Mouse (Mus musculus) adrenal gland, postnatal 10 days (tissue): ENCODE measurements around the gene Prim1. TPM values are rescaled to one million over a fixed set of nuclear protein-coding genes. Genes with fewer than 3 reads are reported as not detected.
"Not testable (repeated sequence)": the region's sequence is repeated elsewhere in the genome, so short reads cannot be mapped to it uniquely, and the experiment has no call there.

Experiments
- DNase-seq: peaks from one replicate; pipeline ENCODE4 v3.0.0; 2021; ENCODE audit warnings: mixed read lengths
- total RNA-seq, 2 experiments: library from RNA; stranded (reverse); gene quantifications; 2 replicates each; pipeline ENCODE4 v1.2.3; 2021

The Prim1 gene
- total RNA-seq, 2 experiments from 2014 or later: 11.2 to 16.4 TPM

DNA sequence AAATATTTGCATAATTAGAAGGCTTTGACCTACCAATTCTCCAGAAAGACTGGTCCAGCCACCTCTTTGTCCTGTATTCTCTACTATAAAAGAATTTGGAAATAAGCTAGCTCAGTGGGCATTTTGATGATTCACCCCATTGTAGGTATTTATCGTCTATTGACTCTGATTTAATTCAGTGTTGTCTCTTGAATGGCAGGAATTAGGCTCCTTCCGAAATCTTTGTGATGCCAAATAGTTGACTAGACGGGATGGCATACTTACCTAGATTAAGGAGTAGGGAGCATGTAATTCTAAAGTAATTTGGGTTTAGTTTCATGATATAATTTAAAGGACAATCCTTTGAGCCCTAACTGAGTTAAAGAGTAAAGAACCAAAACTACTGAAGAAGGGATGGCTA lies 23.0 kb downstream of the Prim1 start:
- no peak for DNase-seq

DNA sequence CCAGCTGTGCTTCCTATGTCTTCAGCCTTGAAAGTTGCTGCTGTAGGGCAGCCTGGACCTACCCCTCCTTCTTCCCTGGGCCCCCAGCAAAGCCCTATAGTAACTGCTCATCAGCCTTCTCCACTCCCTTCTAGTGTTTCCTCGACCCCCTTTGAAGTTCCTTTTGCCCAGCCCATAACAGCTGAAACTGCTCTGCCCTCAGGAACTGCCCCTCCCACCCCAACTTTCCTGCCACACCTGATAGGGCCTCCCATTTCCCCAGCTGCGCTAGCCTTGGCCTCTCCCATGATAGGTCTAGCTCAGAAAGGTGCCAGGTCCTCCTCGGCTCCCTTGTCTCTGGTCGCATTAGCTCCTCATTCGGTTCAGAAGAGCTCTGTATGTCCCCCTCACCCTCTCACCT lies 24.2 kb downstream of the Prim1 start:
- no peak for DNase-seq

DNA sequence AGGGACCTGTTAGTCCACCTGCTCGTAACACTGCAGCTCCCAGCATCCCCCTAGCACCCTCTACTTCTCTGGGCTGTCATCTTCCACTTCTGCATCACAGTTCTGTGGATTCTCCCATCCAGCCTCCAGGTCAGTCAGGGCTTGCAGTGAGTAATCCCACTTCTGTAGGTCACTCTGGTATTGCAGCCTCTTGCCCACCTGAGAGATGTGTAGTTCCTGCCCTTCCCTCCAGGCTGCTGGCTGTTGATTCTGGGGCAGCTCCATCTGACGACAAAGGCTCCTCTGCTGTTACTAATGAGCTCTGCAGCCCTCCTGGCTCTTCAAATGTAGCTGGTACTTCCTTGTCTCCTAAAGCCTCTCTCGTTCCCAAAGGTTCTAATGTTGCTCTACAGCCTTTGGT lies 24.9 kb downstream of the Prim1 start:
- no peak for DNase-seq

DNA sequence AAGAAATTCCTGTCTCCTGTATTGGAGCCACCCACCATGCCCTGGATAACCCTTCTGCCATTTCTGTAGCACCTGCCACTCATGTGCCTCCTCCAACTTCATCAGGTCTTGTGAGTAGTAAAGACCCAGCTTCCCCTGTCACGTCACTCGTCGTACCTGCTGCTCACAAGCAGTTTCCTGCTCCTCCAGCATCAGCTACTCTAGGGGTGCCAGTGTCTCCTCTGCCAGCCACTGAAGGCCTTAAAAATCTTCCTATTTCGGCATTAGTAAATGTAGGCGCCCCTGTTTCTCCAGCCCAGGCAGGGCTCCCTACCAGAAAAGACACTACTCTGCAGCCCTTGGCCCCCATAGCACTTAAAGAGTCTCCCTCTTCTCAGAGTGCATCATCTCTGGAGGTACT lies 25.3 kb downstream of the Prim1 start:
- DNase-seq: no peak

DNA sequence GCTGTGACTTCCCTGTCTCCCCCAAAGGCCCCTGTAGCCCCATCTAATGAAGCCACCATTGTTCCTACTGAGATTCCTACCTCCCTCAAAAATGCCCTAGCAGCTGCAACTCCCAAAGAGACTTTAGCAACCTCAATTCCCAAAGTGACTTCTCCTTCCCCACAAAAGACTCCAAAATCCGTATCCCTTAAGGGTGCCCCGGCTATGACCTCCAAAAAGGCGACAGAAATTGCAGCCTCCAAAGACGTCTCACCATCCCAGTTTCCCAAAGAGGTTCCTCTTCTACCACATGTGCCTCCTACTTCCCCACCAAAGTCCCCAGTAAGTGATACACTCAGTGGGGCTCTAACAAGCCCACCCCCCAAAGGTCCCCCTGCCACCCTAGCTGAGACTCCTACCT lies 26.7 kb downstream of the Prim1 start:
- DNase-seq: no peak

DNA sequence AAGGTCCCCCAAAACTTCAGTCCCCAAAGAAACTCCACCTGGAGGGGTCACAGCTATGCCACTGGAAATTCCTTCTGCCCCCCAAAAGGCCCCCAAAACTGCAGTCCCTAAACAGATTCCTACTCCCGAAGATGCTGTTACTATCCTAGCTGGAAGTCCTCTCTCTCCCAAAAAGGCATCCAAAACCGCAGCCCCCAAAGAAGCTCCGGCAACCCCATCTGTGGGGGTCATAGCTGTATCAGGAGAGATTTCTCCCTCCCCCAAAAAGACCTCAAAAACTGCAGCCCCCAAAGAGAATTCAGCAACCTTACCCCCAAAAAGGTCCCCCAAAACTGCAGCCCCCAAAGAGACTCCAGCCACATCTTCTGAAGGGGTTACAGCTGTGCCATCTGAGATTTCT lies 27.5 kb downstream of the Prim1 start:
- DNase-seq: no peak

DNA sequence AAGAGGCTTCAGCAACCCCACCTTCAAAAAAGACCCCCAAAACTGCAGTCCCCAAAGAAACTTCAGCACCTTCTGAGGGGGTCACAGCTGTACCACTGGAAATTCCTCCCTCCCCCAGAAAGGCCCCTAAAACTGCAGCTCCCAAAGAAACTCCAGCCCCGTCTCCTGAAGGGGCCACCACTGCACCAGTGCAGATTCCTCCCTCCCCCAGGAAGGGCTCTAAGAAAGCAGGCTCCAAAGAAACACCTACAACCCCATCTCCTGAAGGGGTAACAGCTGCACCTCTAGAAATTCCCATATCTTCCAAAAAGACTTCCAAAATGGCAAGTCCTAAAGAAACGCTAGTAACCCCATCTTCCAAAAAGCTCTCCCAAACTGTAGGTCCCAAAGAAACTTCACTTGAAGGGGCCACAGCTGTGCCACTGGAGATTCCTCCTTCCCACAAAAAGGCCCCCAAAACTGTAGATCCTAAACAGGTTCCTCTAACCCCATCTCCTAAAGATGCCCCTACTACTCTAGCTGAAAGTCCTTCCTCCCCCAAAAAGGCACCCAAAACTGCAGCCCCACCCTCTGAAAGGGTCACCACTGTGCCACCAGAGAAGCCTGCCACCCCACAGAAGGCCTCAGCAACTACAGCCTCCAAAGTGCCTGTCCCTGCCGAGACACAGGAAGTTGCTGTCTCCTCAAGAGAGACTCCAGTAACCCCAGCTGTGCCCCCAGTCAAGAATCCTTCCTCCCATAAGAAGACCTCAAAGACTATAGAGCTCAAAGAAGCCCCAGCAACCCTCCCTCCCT lies 28.3 kb downstream of the Prim1 start:
- DNase-seq: no peak

DNA sequence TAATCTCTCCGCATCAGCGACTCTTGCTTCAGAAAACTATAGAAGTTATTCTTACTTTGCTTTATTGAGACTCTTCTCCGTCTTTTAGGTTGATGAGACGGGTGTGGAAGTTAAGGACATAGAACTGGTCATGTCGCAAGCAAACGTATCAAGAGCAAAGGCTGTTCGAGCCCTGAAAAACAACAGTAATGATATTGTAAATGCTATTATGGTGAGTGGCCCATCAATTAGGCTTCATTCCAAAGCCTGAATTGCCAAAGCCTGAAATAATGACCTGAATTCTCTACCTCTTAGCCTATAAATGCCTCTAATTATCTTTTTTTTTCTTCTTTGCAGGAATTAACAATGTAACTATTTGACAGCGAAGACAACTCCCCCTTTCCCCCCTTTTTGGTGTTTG lies 33.2 kb downstream of the Prim1 start:
- no peak for DNase-seq

DNA sequence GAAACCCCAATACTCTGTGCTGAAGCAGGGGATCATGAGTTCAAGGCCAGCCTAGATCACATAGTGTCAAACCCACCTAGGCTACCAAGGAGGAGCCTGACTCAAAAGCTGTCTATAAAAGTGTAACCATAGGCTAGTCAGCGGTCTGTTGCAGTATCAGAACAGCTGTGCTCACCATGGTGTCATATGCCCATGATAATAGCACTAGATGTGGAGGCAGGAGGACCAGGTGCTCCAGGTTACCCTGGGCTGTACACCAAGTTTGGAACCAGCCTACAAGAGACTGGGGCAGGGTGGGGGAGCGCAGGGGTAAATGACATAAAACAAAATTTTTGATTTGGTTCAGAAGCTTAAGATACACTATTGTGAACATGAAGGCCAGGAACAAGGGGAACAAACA lies 34.8 kb downstream of the Prim1 start:
- no peak for DNase-seq

DNA sequence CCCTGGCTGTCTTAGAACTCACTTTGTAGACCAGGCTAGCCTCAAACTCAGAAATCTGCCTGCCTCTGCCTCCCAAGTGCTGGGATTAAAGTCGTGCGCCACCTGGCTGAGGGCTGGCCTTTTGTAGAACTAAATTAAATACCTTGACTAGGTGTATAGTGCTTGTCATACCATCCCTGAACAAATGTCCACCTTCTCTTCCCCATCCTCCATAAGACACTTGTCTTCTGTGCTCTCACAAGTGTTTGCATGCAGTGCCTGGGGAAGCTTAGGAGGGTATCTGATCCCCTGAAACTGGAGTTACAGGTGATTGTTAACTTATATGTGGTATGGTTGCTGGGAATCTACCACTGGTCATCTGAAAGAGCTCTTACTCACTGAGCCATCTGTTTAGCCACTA lies 35.4 kb downstream of the Prim1 start:
- DNase-seq: no peak

DNA sequence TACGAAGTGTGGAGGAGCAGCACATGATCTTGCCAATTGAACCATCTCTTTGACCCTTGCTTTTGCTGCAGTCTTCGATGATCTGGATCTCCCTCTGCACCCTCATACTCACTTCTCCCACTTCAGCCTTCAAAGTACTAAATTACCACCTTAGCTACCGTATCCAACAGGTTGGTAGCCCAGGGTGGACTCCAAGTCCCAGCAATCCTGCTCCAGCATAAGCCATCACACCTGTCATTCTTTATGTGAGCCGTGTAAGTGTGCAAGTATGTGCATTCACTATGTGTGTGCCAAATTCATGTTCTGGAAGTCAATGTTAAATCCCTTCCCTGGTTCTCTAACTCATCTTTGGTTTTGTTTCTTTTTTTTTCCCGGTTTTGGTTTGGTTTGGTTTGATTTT lies 36.6 kb downstream of the Prim1 start:
- no peak for DNase-seq

DNA sequence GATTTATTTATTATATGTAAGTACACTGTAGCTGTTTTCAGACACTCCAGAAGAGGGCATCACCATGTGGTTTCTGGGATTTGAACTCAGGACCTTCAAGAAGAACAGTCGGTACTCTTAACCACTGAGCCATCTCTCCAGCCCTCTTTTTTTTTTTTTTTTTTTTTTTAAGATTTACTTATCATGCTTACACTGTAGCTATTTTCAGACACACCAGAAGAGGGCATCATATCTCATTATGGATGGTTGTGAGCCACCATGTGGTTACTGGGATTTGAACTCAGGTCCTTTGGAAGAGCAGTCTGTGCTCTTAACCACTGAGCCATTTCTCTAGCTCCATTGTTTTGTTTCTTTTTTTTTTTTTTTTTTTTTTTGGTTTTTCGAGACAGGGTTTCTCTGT lies 37.2 kb downstream of the Prim1 start:
- DNase-seq: not testable (repeated sequence)

DNA sequence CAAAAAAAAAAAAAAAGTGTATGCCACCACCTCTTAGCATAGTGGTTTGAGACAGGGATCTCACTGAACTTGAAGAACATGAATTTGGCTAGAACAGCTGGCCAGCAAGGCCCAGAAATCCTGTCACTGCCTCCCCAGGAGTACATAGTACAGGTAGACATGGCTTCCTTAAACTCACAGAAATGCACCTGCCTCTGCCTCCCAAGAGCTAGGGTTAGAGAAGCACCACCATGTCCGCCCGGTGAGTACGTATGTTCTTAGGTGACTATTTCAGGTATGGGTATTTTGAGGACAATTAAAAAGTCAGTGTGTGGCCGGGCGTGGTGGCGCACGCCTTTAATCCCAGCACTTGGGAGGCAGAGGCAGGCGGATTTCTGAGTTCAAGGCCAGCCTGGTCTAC lies 38.0 kb downstream of the Prim1 start:
- no peak for DNase-seq

DNA sequence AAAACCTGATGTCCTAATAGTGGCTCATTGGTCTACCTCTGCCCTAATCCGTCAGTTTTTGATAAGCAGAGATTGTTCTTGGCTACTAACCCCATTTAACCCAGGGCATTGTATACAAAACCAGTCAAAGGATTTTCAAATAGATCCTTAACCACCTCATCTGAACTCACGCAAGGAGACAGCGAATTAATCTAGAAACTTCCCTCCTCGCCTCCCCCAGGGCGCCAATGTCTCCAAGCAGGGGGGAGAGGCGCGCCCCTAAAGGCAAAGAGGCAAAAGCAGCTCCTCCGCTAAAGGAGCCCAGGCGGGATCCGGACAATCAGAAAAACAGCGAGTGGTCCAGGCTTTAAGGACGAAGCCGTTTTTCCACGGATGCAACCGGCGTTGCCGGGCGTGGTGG lies 43.2 kb downstream of the Prim1 start:
- no peak for DNase-seq

DNA sequence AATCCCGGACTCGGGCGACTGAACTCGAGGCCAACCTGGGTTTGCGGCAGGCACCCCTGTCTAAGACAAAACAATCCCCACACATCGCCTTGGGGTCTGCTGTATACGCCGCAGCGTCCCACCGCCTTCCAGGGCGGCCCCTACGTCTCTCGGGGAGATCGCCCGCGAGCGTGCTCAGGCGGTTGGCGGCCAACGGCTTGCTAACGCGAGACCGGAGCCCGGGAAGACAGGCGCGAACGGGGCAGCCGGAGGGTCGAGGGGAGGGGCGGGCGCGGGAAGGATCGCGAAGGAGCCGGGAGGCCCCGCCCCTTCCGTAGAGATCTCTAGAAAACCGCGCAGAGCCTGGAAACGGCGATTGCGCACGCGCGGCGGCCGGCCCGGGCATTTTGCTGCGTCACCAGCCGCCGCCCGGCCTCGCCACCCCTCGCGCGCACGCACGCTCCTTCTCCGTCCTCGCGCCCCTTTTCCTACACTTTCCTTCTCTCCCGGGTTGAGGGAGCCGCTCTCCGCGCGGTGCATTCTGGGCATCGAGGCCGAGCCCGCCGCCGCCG lies 43.7 kb downstream of the Prim1 start, which contains the start of gene Ptges3:
Ptges3 (plus strand) TSS at position 354 of the 551 bp plus-strand sequence.
- DNase-seq: peak; percentile 99

DNA sequence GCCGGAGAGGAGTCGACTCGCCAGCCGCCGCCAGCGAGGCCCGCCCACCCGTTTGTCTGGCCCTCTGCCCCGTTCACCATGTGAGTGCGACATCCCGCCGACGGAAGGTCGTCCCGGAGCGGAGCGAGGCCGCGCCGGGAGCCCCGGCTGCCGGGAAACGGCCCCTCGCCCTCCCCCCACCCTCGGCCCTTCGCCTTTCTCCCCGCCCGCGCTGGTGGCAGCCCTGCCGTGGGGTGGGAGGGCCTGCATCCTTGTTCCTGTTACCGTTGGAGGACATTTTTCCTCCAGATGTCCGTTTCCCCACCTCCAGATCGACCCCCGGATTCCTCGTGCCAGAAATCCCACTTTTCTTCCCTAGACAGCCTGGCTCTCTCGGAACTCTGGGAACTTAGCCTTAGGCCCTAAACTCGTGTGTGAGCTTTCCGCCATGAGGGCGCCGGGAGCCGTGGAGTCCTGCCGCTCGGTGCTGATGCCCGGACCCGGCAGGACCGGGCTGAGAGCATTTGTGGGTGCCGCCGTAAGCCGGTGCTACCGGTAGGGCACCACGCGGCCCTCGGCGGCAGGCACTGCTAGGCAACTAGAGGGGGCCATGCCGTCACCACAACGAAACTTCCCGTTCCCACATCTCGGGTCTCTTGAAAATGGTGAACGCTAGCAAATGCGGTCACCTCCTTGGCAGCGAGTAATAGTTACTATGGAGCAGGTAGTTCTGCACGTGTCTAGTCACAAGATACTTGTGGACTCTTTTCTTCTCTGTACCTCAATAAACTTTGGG lies 44.4 kb downstream of the Prim1 start:
- DNase-seq: peak; percentile 67

DNA sequence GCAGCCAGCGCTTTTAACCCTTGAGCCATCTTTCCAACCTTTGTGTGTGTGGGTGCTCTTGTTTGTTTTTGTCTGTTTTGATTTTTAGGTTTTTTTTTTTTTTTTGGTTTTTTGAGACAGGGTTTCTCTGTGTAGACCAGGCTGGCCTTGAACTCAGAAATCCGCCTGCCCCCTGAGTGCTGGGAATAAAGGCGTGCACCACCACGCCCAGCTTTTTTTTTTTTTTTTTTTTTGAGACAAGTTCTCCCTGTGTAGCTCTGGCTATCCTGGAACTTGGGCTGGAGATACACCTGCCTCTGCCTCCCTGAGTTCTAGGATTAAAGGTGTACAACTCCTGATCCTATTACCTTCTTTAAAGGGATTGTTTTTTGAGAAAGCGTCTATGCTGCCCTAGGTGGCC lies 46.1 kb downstream of the Prim1 start:
- no peak for DNase-seq

DNA sequence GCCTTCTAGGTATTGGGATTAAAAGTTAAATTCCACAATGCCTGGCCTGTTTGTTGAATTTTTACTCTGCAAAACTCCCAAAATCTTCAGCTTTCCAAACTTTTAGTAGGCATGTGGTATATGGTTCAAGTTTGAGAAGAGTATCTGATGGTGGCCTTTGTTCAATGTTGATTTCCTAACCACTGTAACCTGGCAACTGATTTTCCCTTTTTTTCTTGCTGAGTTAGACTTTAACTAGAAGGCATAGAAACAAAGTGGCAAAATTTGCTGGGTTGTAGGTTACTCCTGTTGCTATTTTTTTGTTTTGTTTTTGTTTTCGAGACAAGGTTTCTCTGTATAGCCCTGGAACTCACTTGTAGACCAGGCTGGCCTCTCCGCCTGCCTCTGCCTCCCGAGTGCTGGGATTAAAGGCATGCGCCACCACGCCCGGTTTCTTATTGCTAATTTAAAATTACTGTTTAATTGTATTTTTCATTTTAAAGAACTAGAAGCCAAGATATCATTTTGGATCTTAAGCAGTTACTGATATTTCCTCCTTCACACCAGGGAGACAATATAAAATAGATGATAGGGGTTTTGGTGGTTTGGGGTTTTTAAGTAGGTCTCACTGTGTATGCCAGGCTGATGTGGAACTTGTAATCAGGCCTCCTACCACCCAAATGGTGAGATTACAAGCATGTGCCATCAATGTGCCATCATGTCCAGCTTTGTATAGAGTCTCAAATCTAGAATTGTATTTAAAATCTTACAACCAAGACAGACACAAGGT lies 47.4 kb downstream of the Prim1 start:
- no peak for DNase-seq

DNA sequence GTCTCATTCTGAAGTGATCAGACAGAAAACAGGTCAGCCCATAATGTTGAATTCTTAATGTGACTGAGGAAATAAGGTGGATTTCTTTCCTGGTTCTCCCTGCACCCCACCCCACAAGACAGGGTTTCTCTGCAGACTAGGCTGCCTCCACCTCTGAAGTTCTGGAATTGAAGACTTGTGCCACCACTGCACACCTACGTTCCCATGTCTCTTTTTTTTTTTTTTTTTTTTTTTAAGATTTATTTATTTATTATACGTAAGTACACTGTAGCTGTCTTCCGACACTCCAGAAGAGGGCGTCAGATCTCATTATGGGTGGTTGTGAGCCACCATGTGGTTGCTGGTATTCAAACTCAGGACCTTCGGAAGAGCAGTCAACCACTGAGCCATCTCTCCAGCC lies 51.1 kb downstream of the Prim1 start:
- no peak for DNase-seq

DNA sequence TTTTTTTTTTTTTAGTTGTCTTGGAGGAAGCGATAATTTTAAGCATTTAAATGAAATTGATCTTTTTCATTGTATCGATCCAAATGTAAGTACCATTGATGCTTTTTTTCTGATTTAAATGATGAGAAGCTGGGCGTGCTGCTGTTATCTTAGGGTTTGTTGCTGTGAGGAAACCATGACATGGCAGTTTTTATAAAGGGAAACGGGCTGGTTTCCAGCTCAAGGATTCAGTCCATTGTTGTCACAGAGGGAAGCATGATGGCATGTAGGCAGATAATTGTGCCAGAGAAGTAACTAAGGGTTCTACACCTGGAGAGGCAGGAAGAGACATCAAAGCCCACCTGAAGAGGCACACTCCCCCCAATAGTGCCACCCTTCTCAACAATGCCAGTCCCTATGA lies 54.2 kb downstream of the Prim1 start:
- no peak for DNase-seq

DNA sequence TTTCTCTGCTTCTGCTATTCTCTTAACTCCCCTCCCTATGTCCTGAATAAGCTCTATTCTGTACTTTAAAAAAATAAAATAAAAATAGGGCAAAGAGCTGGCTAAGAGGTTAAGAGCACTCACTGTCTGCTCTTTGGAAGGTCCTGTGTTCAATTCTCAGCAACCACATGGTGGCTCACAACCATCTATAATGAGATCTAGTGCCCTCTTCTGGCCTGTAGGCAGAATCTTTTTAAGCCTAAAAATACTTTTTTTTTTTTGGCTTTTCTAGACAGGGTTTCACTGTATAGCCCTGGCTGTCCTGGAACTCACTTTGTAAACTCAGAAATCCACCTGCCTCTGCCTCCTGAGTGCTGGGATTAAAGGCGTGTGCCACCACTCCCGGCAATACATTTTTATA lies 55.5 kb downstream of the Prim1 start:
- DNase-seq: not testable (repeated sequence)

DNA sequence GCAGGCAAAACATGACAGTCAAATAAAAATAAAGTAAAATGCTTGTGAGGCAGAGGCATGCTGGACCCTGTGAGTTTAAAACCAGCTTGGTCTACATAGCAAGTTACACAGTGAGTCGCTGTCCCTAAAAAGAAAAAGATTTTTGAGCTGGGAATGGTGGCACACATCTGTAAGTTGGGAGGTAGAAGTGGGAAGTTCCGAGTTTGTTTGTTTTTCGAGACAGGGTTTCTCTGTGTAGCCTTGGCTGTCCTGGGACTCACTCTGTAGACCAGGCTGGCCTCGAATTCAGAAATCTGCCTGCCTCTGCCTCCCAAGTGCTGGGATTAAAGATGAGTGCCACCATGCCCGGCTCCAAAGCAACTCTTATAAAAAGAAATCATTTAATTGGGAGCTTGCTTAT lies 63.3 kb downstream of the Prim1 start:
- DNase-seq: not testable (repeated sequence)
